Mouse (Mus musculus): ENCODE results near the gene Afap1. TPM values are rescaled to one million over a fixed set of nuclear protein-coding genes. Genes with fewer than 3 reads are reported as not detected.
A peak's percentile ranks its signal among the peaks of the same experiment; 100 is the strongest.

The Afap1 gene
- total and polyA plus RNA-seq, 2 experiments, result 0.55 to 0.73 TPM

GRCm38 (mm10) chr5:36007649-36008048 is 114.5 kb downstream of the Afap1 start:
- H3K27me3 ChIP-seq (ENCODE audit: control insufficient read depth, insufficient read depth, low read length), result no peaks in the 10 kb centered on the region
- no peak overlapping the region for H3K27ac ChIP-seq (replicated peaks; ENCODE audit: insufficient read depth, low read depth, low read length)
- 87% methylated on average over 10 of the region's 10 CpGs for WGBS
- H3K36me3 ChIP-seq (ENCODE audit: control insufficient read depth, insufficient read depth, low read length), result no peaks in the 10 kb centered on the region
- no peaks in the 10 kb centered on the region for H3K4me1 ChIP-seq (ENCODE audit: control insufficient read depth, insufficient read depth, low read length)
- H3K79me2 ChIP-seq (ENCODE audit: control insufficient read depth, insufficient read depth, low read length), result no peaks in the 10 kb centered on the region
- TF ChIP-seq CTCF (IDR thresholded peaks at IDR 0.05; ENCODE audit: low read depth, low read length) (no peak), POLR2A (IDR thresholded peaks at IDR 0.05; ENCODE audit: extremely low read depth, insufficient read depth, low read length) (no peak)
- no peak overlapping the region for H3K4me3 ChIP-seq (ENCODE audit: insufficient read depth, low read depth, low read length)
- H3K9ac ChIP-seq (ENCODE audit: low read depth, low read length), result no peak overlapping the region
- no peak for DNase-seq (ENCODE audit: extremely low read depth, low read depth, low spot score)

GRCm38 (mm10) chr5:36009405-36009804 is 116.3 kb downstream of the Afap1 start:
- Histone ChIP-seq H3K27me3 (ENCODE audit: control insufficient read depth, insufficient read depth, low read length) (no peaks in the 10 kb centered on the region), H3K79me2 (ENCODE audit: control insufficient read depth, insufficient read depth, low read length) (no peaks in the 10 kb centered on the region), H3K9ac (ENCODE audit: low read depth, low read length) (no peak overlapping the region), H3K27ac (replicated peaks; ENCODE audit: insufficient read depth, low read depth, low read length) (no peak overlapping the region), H3K4me3 (ENCODE audit: insufficient read depth, low read depth, low read length) (no peak overlapping the region), H3K4me1 (ENCODE audit: control insufficient read depth, insufficient read depth, low read length) (no peaks in the 10 kb centered on the region), H3K36me3 (ENCODE audit: control insufficient read depth, insufficient read depth, low read length) (no peaks in the 10 kb centered on the region)
- no peak for TF ChIP-seq CTCF (IDR thresholded peaks at IDR 0.05; ENCODE audit: low read depth, low read length)
- no peak for DNase-seq (ENCODE audit: extremely low read depth, low read depth, low spot score)
- 86% methylated on average over 4 of the region's 4 CpGs for WGBS

- Histone ChIP-seq H3K4me3 (ENCODE audit: insufficient read depth, low read depth, low read length) (no peak overlapping the region), H3K79me2 (ENCODE audit: control insufficient read depth, insufficient read depth, low read length) (no peaks in the 10 kb centered on the region), H3K9ac (ENCODE audit: low read depth, low read length) (no peak overlapping the region), H3K36me3 (ENCODE audit: control insufficient read depth, insufficient read depth, low read length) (no peaks in the 10 kb centered on the region), H3K4me1 (ENCODE audit: control insufficient read depth, insufficient read depth, low read length) (no peaks in the 10 kb centered on the region), H3K27ac (replicated peaks; ENCODE audit: insufficient read depth, low read depth, low read length) (no peak overlapping the region), H3K27me3 (ENCODE audit: control insufficient read depth, insufficient read depth, low read length) (no peaks in the 10 kb centered on the region)
- WGBS, result 87% methylated on average over 3 of the region's 3 CpGs
- DNase-seq (ENCODE audit: extremely low read depth, low read depth, low spot score), result peak; percentile 2
- TF ChIP-seq POLR2A (IDR thresholded peaks at IDR 0.05; ENCODE audit: extremely low read depth, insufficient read depth, low read length) (no peak), CTCF (IDR thresholded peaks at IDR 0.05; ENCODE audit: low read depth, low read length) (peak; percentile 42)
These were observed 125.2 kb downstream of the Afap1 start for GRCm38 (mm10) chr5:36018366-36018765.

- no peaks in the 10 kb centered on the region for H3K4me1 ChIP-seq (ENCODE audit: control insufficient read depth, insufficient read depth, low read length)
- no peak for DNase-seq (ENCODE audit: extremely low read depth, low read depth, low spot score)
These were observed 128.0 kb downstream of the Afap1 start for GRCm38 (mm10) chr5:36021091-36021490.

GRCm38 (mm10) chr5:36022361-36022760 is 129.2 kb downstream of the Afap1 start:
- no peaks in the 10 kb centered on the region for H3K79me2 ChIP-seq (ENCODE audit: control insufficient read depth, insufficient read depth, low read length)
- no peak overlapping the region for H3K27ac ChIP-seq (replicated peaks; ENCODE audit: insufficient read depth, low read depth, low read length)
- H3K4me1 ChIP-seq (ENCODE audit: control insufficient read depth, insufficient read depth, low read length), result no peaks in the 10 kb centered on the region
- no peaks in the 10 kb centered on the region for H3K27me3 ChIP-seq (ENCODE audit: control insufficient read depth, insufficient read depth, low read length)
- TF ChIP-seq CTCF (IDR thresholded peaks at IDR 0.05; ENCODE audit: low read depth, low read length), result no peak
- no peak for TF ChIP-seq POLR2A (IDR thresholded peaks at IDR 0.05; ENCODE audit: extremely low read depth, insufficient read depth, low read length)
- WGBS, result 100% methylated on average over 1 of the region's 1 CpGs
- no peak overlapping the region for H3K9ac ChIP-seq (ENCODE audit: low read depth, low read length)
- H3K36me3 ChIP-seq (ENCODE audit: control insufficient read depth, insufficient read depth, low read length), result no peaks in the 10 kb centered on the region
- no peak for DNase-seq (ENCODE audit: extremely low read depth, low read depth, low spot score)
- no peak overlapping the region for H3K4me3 ChIP-seq (ENCODE audit: insufficient read depth, low read depth, low read length)

More at GRCm38 (mm10) chr5:36021091-36021490, 128.0 kb downstream of the Afap1 start:
- no peak overlapping the region for H3K4me3 ChIP-seq (ENCODE audit: insufficient read depth, low read depth, low read length)
- TF ChIP-seq POLR2A (IDR thresholded peaks at IDR 0.05; ENCODE audit: extremely low read depth, insufficient read depth, low read length) (no peak), CTCF (IDR thresholded peaks at IDR 0.05; ENCODE audit: low read depth, low read length) (no peak)
- 70% methylated on average over 3 of the region's 3 CpGs for WGBS
- no peak overlapping the region for H3K27ac ChIP-seq (replicated peaks; ENCODE audit: insufficient read depth, low read depth, low read length)
- no peaks in the 10 kb centered on the region for H3K27me3 ChIP-seq (ENCODE audit: control insufficient read depth, insufficient read depth, low read length)
- no peak overlapping the region for H3K9ac ChIP-seq (ENCODE audit: low read depth, low read length)
- H3K36me3 ChIP-seq (ENCODE audit: control insufficient read depth, insufficient read depth, low read length), result no peaks in the 10 kb centered on the region
- H3K79me2 ChIP-seq (ENCODE audit: control insufficient read depth, insufficient read depth, low read length), result no peaks in the 10 kb centered on the region

- Histone ChIP-seq H3K4me3 (ENCODE audit: insufficient read depth, low read depth, low read length) (no peak overlapping the region), H3K36me3 (ENCODE audit: control insufficient read depth, insufficient read depth, low read length) (no peaks in the 10 kb centered on the region), H3K27ac (replicated peaks; ENCODE audit: insufficient read depth, low read depth, low read length) (no peak overlapping the region), H3K27me3 (ENCODE audit: control insufficient read depth, insufficient read depth, low read length) (no peaks in the 10 kb centered on the region), H3K79me2 (ENCODE audit: control insufficient read depth, insufficient read depth, low read length) (no peaks in the 10 kb centered on the region), H3K4me1 (ENCODE audit: control insufficient read depth, insufficient read depth, low read length) (no peaks in the 10 kb centered on the region), H3K9ac (ENCODE audit: low read depth, low read length) (no peak overlapping the region)
- 83% methylated on average over 9 of the region's 9 CpGs for WGBS
- DNase-seq (ENCODE audit: extremely low read depth, low read depth, low spot score), result no peak
- TF ChIP-seq CTCF (IDR thresholded peaks at IDR 0.05; ENCODE audit: low read depth, low read length) (no peak), POLR2A (IDR thresholded peaks at IDR 0.05; ENCODE audit: extremely low read depth, insufficient read depth, low read length) (no peak)
These were observed 131.0 kb downstream of the Afap1 start for GRCm38 (mm10) chr5:36024003-36024685.
